Mouse (Mus musculus) heart, postnatal 0 days (tissue): Measurements from ENCODE around the gene Gm10912. TPM values are rescaled to one million over a fixed set of nuclear protein-coding genes. Genes with fewer than 3 reads are reported as not detected.

Source experiments
- ATAC-seq: fragments of 200-750 bp; cut with Nextera tagmentation; 2 replicates; pipeline ENCODE4 v1.8.0; 2017; ENCODE audit warnings: low read depth, moderate number of reproducible peaks, moderate library complexity; ENCODE audit not compliant: insufficient read depth
- DNase-seq: peaks from one replicate; pipeline ENCODE4 v3.0.0-alpha.2; 2016; ENCODE audit warnings: low spot score
- H3K27ac ChIP-seq: fragments of 300-500 bp; sonication (generic); 2 replicates; pipeline ENCODE4 v1.5.1; 2014; ENCODE audit warnings: low read depth, mild to moderate bottlenecking
- H3K27me3 ChIP-seq: fragments of 300-500 bp; sonication (generic); 2 replicates; pipeline ENCODE4 v1.6.1; 2014; ENCODE audit warnings: low read length, mixed read lengths; ENCODE audit not compliant: control insufficient read depth, insufficient read depth
- H3K36me3 ChIP-seq: fragments of 300-500 bp; sonication (generic); replicated peaks from 2 replicates; pipeline ENCODE4 v1.6.1; 2014; ENCODE audit warnings: low read length, mixed read lengths; ENCODE audit not compliant: control insufficient read depth, insufficient read depth
- H3K4me1 ChIP-seq: fragments of 300-500 bp; sonication (generic); 2 replicates; pipeline ENCODE4 v1.6.1; 2014; ENCODE audit warnings: antibody characterized with exemption; ENCODE audit not compliant: control insufficient read depth, insufficient read depth
- H3K4me2 ChIP-seq: fragments of 300-500 bp; sonication (generic); 2 replicates; pipeline ENCODE4 v1.6.1; 2014; ENCODE audit warnings: low read depth, mild to moderate bottlenecking, low read length, moderate library complexity
- H3K4me3 ChIP-seq: fragments of 300-500 bp; sonication (generic); 2 replicates; pipeline ENCODE4 v1.5.1; 2014; ENCODE audit warnings: low read depth, low read length
- H3K9ac ChIP-seq: fragments of 300-500 bp; sonication (generic); replicated peaks from 2 replicates; pipeline ENCODE4 v1.6.1; 2014; ENCODE audit warnings: low read depth, low read length, mixed read lengths
- H3K9me3 ChIP-seq: fragments of 300-500 bp; sonication (generic); replicated peaks from 2 replicates; pipeline ENCODE4 v1.6.1; 2016; ENCODE audit warnings: low read length; ENCODE audit not compliant: control insufficient read depth
- CTCF ChIP-seq: IDR thresholded peaks from 2 replicates; pipeline ENCODE4 v1.5.1; 2016; ENCODE audit warnings: antibody characterized with exemption, control low read depth, low read depth
- EP300 ChIP-seq: IDR thresholded peaks from 2 replicates; pipeline ENCODE4 v1.6.1; 2016; ENCODE audit warnings: antibody characterized with exemption, low read depth
- WGBS: fragments of 180-500 bp; shearing (Covaris S2); extraction: QIAGEN DNeasy Blood & Tissue Kit; methylation state at CpG from one replicate; pipeline ENCODE4 v1.1.7; 2014; 5-methylcytosine and 5-hydroxymethylcytosine counted together
- polyA plus RNA-seq: library from polyadenylated mRNA; unstranded; fragments of >200 nt; fragmentation: Nextera tagmentation; extraction: Ambion mirVana; gene quantifications from 2 replicates; pipeline ENCODE4 v1.2.1, GENCODE M21; 2015
- total RNA-seq: library from RNA; depleted of rRNA; stranded (reverse); fragments of >200 nt; gene quantifications from 2 replicates; pipeline ENCODE4 v1.2.3, GENCODE M21; 2014; ENCODE audit warnings: low replicate concordance; rRNA removed

The Gm10912 gene
- total and polyA plus RNA-seq, 2 experiments from 2014 or later, result 0.07 TPM; not detected in 1

GRCm38 (mm10) chr2:104114898-104115297 lies 49.3 kb downstream of the Gm10912 start:
- Histone ChIP-seq H3K9me3 (no peaks in the 10 kb centered on the region), H3K4me1 (peaks cover 1% of the 10 kb centered on the region; the same call in 1 of the 2 replicates), H3K4me3 (no peak overlapping the region), H3K9ac (no peak overlapping the region), H3K4me2 (no peak overlapping the region), H3K36me3 (peaks cover 10% of the 10 kb centered on the region; the same call in 1 of the 2 replicates), H3K27ac (no peak overlapping the region), H3K27me3 (no peaks in the 10 kb centered on the region)
- 85% methylated on average over 3 of the region's 3 CpGs for WGBS
- TF ChIP-seq CTCF (no peak), EP300 (no peak)
- ATAC-seq (no peak), DNase-seq (no peak)

Other genes with a start within 250 kb of the Gm10912 start
- gene Lmo2, start 107.8 kb upstream of the Gm10912 start, total RNA-seq, result 5.7 and 11.9 TPM in 2 replicates
- gene Lmo2, start 107.8 kb upstream of the Gm10912 start, polyA plus RNA-seq, result 12.3 and 13.4 TPM in 2 replicates
- gene Fbxo3, start 38.1 kb upstream of the Gm10912 start, total RNA-seq, result 48.8 and 58.1 TPM in 2 replicates
- gene Fbxo3, start 38.1 kb upstream of the Gm10912 start, polyA plus RNA-seq, result 40.7 and 43.1 TPM in 2 replicates
- gene 4931422A03Rik, start 37.5 kb upstream of the Gm10912 start, total RNA-seq, result not detected in 2 replicates
- gene 4931422A03Rik, start 37.5 kb upstream of the Gm10912 start, polyA plus RNA-seq, result 0.93 and 1.1 TPM in 2 replicates
- not detected in 2 replicates for gene Gm10799, start 2.7 kb downstream of the Gm10912 start, total RNA-seq
- gene Gm10799, start 2.7 kb downstream of the Gm10912 start, polyA plus RNA-seq, result not detected in 2 replicates
- gene Cd59b, start 4.0 kb downstream of the Gm10912 start, total RNA-seq, result 1.1 and 4.2 TPM in 2 replicates
- gene Cd59b, start 4.0 kb downstream of the Gm10912 start, polyA plus RNA-seq, result 1.6 and 2.8 TPM in 2 replicates
- 28.3 and 40.6 TPM in 2 replicates for gene Cd59a, start 30.0 kb downstream of the Gm10912 start, total RNA-seq
- gene Cd59a, start 30.0 kb downstream of the Gm10912 start, polyA plus RNA-seq, result 90.7 and 96.5 TPM in 2 replicates
- not detected in 2 replicates for gene A930018P22Rik, start 56.9 kb downstream of the Gm10912 start, total RNA-seq
- 0.42 and 0.58 TPM in 2 replicates for gene A930018P22Rik, start 56.9 kb downstream of the Gm10912 start, polyA plus RNA-seq